Mouse (Mus musculus): ENCODE measurements around the gene 2200002J24Rik. TPM values are rescaled to one million over a fixed set of nuclear protein-coding genes. Genes with fewer than 3 reads are reported as not detected.
A peak's percentile ranks its signal among the peaks of the same experiment; 100 is the strongest.
"Not testable (repeated sequence)": the region's sequence is repeated elsewhere in the genome, so short reads cannot be mapped to it uniquely, and the experiment has no call there.

2200002J24Rik gene
- polyA plus RNA-seq, 1 experiment from 2014 or later = 1.2 TPM

DNA sequence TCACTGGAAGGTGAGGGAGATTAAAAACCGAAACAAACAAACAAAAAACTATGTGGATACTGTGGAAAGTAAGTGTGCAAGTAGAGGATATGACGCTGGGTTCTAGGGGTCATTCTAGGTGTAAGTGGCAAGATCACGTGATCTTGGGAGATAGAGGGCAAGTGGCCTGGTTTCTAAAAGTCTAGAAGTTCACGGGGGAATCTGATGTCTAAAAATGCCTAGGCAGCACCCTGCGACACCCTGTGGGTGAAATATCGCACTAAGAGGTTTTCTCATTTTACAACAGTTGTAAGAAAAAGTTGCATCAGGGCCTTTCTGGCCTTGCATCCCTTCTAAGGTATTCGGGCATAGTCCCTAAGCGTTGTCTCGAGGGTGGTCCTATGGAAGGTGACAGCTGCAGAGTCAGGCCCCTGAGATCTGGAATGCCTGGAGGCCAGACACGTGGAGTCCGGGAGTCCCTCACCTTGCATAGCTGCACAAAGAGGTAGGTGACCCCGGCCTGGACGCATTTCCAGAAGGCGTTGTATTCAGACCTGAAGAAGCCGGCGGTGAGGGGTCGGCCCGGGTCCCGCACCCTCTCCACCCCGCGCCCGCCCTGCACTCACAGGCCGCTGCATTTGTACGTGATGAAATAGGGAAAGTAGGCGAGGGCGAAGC, 30.1 kb downstream of the 2200002J24Rik start:
- Histone ChIP-seq H3K4me2 (peak overlapping the region; percentile 74), H3K36me3 (peaks cover 49% of the 10 kb centered on the region), H3K4me3 (peak overlapping the region; percentile 93), H3K9me3 (replicated peaks) (no peaks in the 10 kb centered on the region), H3K27ac (ENCODE audit: poor library complexity, severe bottlenecking) (peak overlapping the region; percentile 90), H3K4me1 (replicated peaks) (peaks cover 18% of the 10 kb centered on the region), H3K9ac (peak overlapping the region; percentile 94), H3K27me3 (replicated peaks) (0 out of 2 replicates have a peak, but pooled peaks cover 2% of the 10 kb centered on the region)
- 8% methylated on average over 26 of the region's 26 CpGs for WGBS
- peak; percentile 46 for ATAC-seq (ENCODE audit: insufficient number of reproducible peaks, low FRiP score)

DNA sequence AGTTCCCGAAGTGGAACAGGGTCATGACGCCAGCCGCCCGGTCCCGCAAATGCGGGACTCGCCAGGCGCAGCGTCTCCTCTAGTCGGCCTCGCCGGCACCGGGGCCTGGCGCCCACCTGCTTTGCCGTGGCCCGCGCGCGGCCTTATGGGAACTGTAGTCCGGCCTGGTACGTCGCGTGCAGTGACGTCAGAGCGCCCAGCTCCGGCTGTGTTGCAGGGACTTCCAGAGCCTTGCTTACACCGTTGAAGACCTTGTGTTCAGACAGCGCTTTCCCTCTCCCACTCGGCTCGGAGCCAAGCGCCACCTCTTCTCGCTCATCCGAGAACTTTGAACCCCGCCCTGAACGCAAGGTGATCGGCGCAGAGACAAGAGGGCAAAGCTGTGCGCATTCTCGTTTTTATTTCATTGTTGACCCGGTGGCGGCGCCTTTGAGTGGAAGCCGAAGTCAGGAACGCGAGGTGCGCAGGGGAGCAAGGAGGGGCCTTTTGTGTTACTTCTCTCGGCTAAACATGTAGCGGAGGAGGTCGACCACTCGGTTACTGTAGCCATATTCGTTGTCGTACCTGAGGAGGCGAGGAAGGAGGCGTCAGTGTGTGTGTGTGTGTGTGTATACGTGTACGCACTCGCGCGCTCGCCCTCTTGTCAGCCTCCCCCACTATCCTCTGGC, 30.8 kb downstream of the 2200002J24Rik start, which contains the start of gene Tmem147:
TSS of gene Tmem147 (minus strand) at position 145 of the 668 bp plus-strand sequence.
- Histone ChIP-seq H3K27ac (ENCODE audit: poor library complexity, severe bottlenecking) (peak within 1 kb of the TSS; percentile 90), H3K27me3 (replicated peaks) (no peaks in the 10 kb centered on the region), H3K4me2 (peak within 1 kb of the TSS; percentile 74), H3K9me3 (replicated peaks) (no peaks in the 10 kb centered on the region), H3K36me3 (peaks cover 53% of the 10 kb centered on the region), H3K9ac (peak within 1 kb of the TSS; percentile 94), H3K4me3 (peak within 1 kb of the TSS; percentile 93), H3K4me1 (replicated peaks) (peaks cover 18% of the 10 kb centered on the region)
- WGBS = under 1% methylated on average over 60 of the region's 60 CpGs
- peak; percentile 95 for ATAC-seq (ENCODE audit: insufficient number of reproducible peaks, low FRiP score)

DNA sequence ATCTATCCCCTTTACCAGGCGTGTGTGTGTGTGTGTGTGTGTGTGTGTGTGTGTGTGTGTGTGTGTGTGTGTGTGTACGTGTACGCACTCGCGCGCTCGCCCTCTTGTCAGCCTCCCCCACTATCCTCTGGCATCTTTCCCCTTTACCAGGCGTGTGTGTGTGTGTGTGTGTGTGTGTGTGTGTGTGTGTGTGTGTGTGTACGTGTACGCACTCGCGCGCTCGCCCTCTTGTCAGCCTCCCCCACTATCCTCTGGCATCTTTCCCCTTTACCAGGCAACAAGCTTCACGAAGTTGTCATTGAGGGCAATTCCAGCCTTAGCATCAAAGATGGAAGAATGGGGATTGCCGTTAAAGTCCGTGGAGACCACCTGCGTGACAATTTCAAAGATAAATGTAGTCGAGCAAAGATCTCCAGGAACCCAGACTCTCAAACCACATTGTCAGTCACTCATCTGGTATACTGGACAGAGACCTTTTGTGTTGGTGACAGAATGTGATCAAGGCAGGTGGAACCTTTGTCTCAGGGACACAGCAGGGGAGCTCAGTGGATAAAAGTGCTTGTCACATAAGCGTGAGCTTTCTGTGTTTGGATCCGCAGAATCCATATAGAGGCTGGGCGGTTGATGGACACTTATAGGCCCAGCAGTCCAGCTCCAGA, 31.5 kb downstream of the 2200002J24Rik start:
- Histone ChIP-seq H3K36me3 (peaks cover 58% of the 10 kb centered on the region), H3K4me3 (peak overlapping the region; percentile 93), H3K4me1 (replicated peaks) (peaks cover 18% of the 10 kb centered on the region), H3K4me2 (peak overlapping the region; percentile 74), H3K27ac (ENCODE audit: poor library complexity, severe bottlenecking) (peak overlapping the region; percentile 90), H3K9ac (peak overlapping the region; percentile 94)
- not testable (repeated sequence) for ATAC-seq (ENCODE audit: insufficient number of reproducible peaks, low FRiP score); H3K27me3 ChIP-seq (replicated peaks); H3K9me3 ChIP-seq (replicated peaks)
- WGBS = 22% methylated on average over 20 of the region's 22 CpGs

GRCm38 (mm10) chr7:30736211-30736610, 37.5 kb downstream of the 2200002J24Rik start:
- H3K9me3 ChIP-seq (replicated peaks) = 0 out of 2 replicates have a peak, but pooled peaks cover 2% of the 10 kb centered on the region
- H3K27me3 ChIP-seq (replicated peaks) = no peaks in the 10 kb centered on the region
- 82% methylated on average over 3 of the region's 3 CpGs for WGBS
- no peak for ATAC-seq (ENCODE audit: insufficient number of reproducible peaks, low FRiP score)
- no peak overlapping the region for H3K27ac ChIP-seq (ENCODE audit: poor library complexity, severe bottlenecking)
- no peak overlapping the region for H3K9ac ChIP-seq
- peaks cover 69% of the 10 kb centered on the region for H3K36me3 ChIP-seq
- H3K4me3 ChIP-seq = no peak overlapping the region
- H3K4me2 ChIP-seq = no peak overlapping the region
- H3K4me1 ChIP-seq (replicated peaks) = no peaks in the 10 kb centered on the region

- H3K9me3 ChIP-seq (replicated peaks); H3K4me2 ChIP-seq; H3K4me1 ChIP-seq (replicated peaks); H3K27ac ChIP-seq (ENCODE audit: poor library complexity, severe bottlenecking); ATAC-seq (ENCODE audit: insufficient number of reproducible peaks, low FRiP score); H3K4me3 ChIP-seq; H3K9ac ChIP-seq; H3K27me3 ChIP-seq (replicated peaks): not testable (repeated sequence)
- 75% methylated on average over 2 of the region's 2 CpGs for WGBS
- peaks cover 16% of the 10 kb centered on the region; the same call in 1 of the 2 replicates for H3K36me3 ChIP-seq
These were observed 43.8 kb downstream of the 2200002J24Rik start for GRCm38 (mm10) chr7:30742570-30742969.

- not testable (repeated sequence) for H3K27ac ChIP-seq (ENCODE audit: poor library complexity, severe bottlenecking); H3K4me1 ChIP-seq (replicated peaks); H3K4me3 ChIP-seq; H3K9ac ChIP-seq; ATAC-seq (ENCODE audit: insufficient number of reproducible peaks, low FRiP score); H3K4me2 ChIP-seq; H3K27me3 ChIP-seq (replicated peaks); H3K9me3 ChIP-seq (replicated peaks)
- H3K36me3 ChIP-seq = 0 out of 2 replicates have a peak, but pooled peaks cover 11% of the 10 kb centered on the region
- WGBS = 66% methylated on average over 4 of the region's 4 CpGs
These were observed 44.9 kb downstream of the 2200002J24Rik start, which contains the start of gene Gapdhs for GRCm38 (mm10) chr7:30743617-30744016. Gene Gapdhs, minus strand, starts transcription at chr7:30743681.

DNA sequence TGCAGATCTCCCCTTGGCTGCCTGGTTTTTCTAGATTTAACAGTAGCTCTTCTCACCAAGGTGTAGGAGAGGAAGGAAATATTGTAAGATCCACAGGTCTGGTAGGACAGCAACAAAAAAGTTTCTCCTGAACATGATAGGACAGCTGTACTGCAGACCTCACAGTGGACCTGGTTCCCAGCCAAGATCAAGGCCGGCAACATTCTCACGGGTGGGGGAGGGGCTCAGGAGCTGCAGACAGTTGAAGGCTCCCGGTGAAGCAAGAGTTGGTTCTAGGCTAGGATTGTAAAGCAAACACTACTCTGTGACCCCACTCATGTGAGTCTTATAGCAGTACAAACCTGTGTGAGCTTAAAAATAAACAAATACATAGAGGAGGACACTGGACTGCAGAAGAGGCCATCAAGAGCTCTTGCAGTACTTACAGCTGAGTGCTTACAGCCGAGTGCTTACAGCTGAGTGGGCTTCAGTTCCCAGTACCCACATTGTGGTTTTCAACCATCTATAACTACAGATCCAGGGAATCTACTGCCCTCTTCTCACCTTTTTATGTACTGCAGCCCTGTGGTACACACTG, 45.4 kb downstream of the 2200002J24Rik start:
- Histone ChIP-seq H3K9me3 (replicated peaks) (peaks cover 2% of the 10 kb centered on the region; the same call in 1 of the 2 replicates), H3K9ac (no peak overlapping the region), H3K36me3 (0 out of 2 replicates have a peak, but pooled peaks cover 11% of the 10 kb centered on the region), H3K4me2 (no peak overlapping the region), H3K27me3 (replicated peaks) (no peaks in the 10 kb centered on the region), H3K4me1 (replicated peaks) (peaks cover 3% of the 10 kb centered on the region), H3K4me3 (no peak overlapping the region), H3K27ac (ENCODE audit: poor library complexity, severe bottlenecking) (no peak overlapping the region)
- WGBS = 35% methylated on average over 4 of the region's 4 CpGs
- ATAC-seq (ENCODE audit: insufficient number of reproducible peaks, low FRiP score) = no peak

DNA sequence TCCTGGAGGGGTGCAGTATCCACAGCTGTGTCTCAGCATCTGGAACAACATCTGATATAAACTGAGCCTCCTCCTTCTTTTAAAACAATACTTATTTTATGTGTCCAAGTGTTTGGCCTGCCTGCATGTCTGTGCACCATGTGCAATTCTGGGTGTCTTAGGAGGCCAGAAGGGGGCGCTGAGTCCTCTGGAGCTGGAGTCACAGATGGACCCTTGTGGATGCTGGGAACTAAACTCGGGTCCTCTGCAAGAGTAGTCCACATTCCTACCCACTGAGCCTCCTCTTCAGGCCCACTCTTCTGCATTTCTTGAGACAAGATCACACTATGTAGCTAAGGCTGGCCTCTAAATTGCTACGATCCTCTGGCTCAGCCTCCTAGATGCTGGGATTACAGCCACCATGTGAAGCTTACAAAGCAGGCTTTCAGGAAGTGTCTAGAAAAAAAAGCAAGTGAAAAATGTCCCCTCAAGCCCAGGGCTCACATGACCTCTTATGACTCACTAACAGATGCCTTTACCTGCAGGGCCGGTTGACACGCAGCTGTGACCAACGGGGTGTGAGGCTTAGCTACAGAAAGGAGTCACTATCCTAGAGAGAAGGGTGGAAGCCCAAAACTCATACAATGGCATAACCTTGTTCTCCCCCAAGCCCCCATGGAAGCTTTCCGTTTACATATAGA, 48.9 kb downstream of the 2200002J24Rik start:
- Histone ChIP-seq H3K27me3 (replicated peaks) (no peaks in the 10 kb centered on the region), H3K36me3 (no peaks in the 10 kb centered on the region), H3K9ac (no peak overlapping the region), H3K4me2 (no peak overlapping the region), H3K9me3 (replicated peaks) (no peaks in the 10 kb centered on the region; the same call in 1 of the 2 replicates), H3K4me3 (no peak overlapping the region), H3K4me1 (replicated peaks) (peaks cover 3% of the 10 kb centered on the region), H3K27ac (ENCODE audit: poor library complexity, severe bottlenecking) (no peak overlapping the region)
- no peak for ATAC-seq (ENCODE audit: insufficient number of reproducible peaks, low FRiP score)
- 85% methylated on average over 7 of the region's 7 CpGs for WGBS

All from heart, embryonic 12.5 days (tissue).